Mouse (Mus musculus) kidney, embryonic 15.5 days (tissue): ENCODE data around the gene Mrpl45. TPM values are rescaled to one million over a fixed set of nuclear protein-coding genes. Genes with fewer than 3 reads are reported as not detected.

ENCODE experiments used
- ATAC-seq: fragments of 200-750 bp; cut with Nextera tagmentation; replicated peaks from 2 replicates; pipeline ENCODE4 v1.8.0; 2017; ENCODE audit warnings: moderate TSS enrichment; ENCODE audit not compliant: low FRiP score
- H3K27ac ChIP-seq: fragments of 300-500 bp; sonication (generic); 2 replicates; pipeline ENCODE4 v1.5.1; 2015; ENCODE audit warnings: mild to moderate bottlenecking, inconsistent platforms
- H3K27me3 ChIP-seq: fragments of 300-500 bp; sonication (generic); 2 replicates; pipeline ENCODE4 v1.6.1; 2015; ENCODE audit warnings: inconsistent platforms
- H3K36me3 ChIP-seq: fragments of 300-500 bp; sonication (generic); 2 replicates; pipeline ENCODE4 v1.6.1; 2015; ENCODE audit warnings: inconsistent platforms
- H3K4me1 ChIP-seq: fragments of 300-500 bp; sonication (generic); 2 replicates; pipeline ENCODE4 v1.6.1; 2015; ENCODE audit warnings: inconsistent platforms
- H3K4me2 ChIP-seq: fragments of 300-500 bp; sonication (generic); 2 replicates; pipeline ENCODE4 v1.6.1; 2015; ENCODE audit warnings: moderate library complexity, mild to moderate bottlenecking, inconsistent platforms
- H3K4me3 ChIP-seq: fragments of 300-500 bp; sonication (generic); replicated peaks from 2 replicates; pipeline ENCODE4 v1.5.1; 2015; ENCODE audit warnings: mild to moderate bottlenecking, inconsistent platforms
- H3K9ac ChIP-seq: fragments of 300-500 bp; sonication (generic); 2 replicates; pipeline ENCODE4 v1.6.1; 2015; ENCODE audit warnings: mild to moderate bottlenecking, inconsistent platforms
- H3K9me3 ChIP-seq: fragments of 300-500 bp; sonication (generic); replicated peaks from 2 replicates; pipeline ENCODE4 v1.6.1; 2016; ENCODE audit warnings: inconsistent platforms
- WGBS: fragments of 180-500 bp; shearing (Covaris S2); methylation state at CpG from one replicate; pipeline ENCODE4 v1.1.7; 2015; ENCODE audit warnings: mixed read lengths; 5-methylcytosine and 5-hydroxymethylcytosine counted together
- polyA plus RNA-seq: library from polyadenylated mRNA; unstranded; fragments of >200 nt; fragmentation: Nextera tagmentation; extraction: Ambion mirVana; gene quantifications from 2 replicates; pipeline ENCODE4 v1.2.1, GENCODE M21; 2015

Gene Mrpl45
- polyA plus RNA-seq, 1 experiment from 2014 or later = 52.4 TPM

- Histone ChIP-seq H3K27me3 (0 out of 2 replicates have a peak, but pooled peaks cover 2% of the 10 kb centered on the region), H3K9ac (no peak overlapping the region), H3K36me3 (no peaks in the 10 kb centered on the region), H3K27ac (peak overlapping the region; percentile 56; the same call in 1 of the 2 replicates), H3K9me3 (no peaks in the 10 kb centered on the region), H3K4me3 (no peak overlapping the region), H3K4me1 (peaks cover 37% of the 10 kb centered on the region), H3K4me2 (peak overlapping the region; percentile 37)
- ATAC-seq = 0 out of 2 replicates have a peak, but pooled peaks have one; percentile 45
- WGBS = 41% methylated on average over 21 of the region's 21 CpGs
These were observed 22.9 kb downstream of the Mrpl45 start for GRCm38 (mm10) chr11:97338302-97338976.

GRCm38 (mm10) chr11:97338977-97339315 lies 23.4 kb downstream of the Mrpl45 start:
- no peak overlapping the region for H3K9ac ChIP-seq

GRCm38 (mm10) chr11:97343175-97343574 lies 27.7 kb downstream of the Mrpl45 start:
- 41% methylated on average over 8 of the region's 8 CpGs for WGBS
- H3K4me1 ChIP-seq = peaks cover 23% of the 10 kb centered on the region
- H3K27ac ChIP-seq = no peak overlapping the region
- H3K27me3 ChIP-seq = 0 out of 2 replicates have a peak, but pooled peaks cover 2% of the 10 kb centered on the region
- H3K4me3 ChIP-seq = no peak overlapping the region
- no peak; the same call in 1 of the 2 replicates for ATAC-seq
- H3K9ac ChIP-seq = no peak overlapping the region
- H3K36me3 ChIP-seq = no peaks in the 10 kb centered on the region
- no peaks in the 10 kb centered on the region for H3K9me3 ChIP-seq
- no peak overlapping the region for H3K4me2 ChIP-seq

More at GRCm38 (mm10) chr11:97338977-97339315, 23.4 kb downstream of the Mrpl45 start:
- Histone ChIP-seq H3K27ac (peak overlapping the region; percentile 56; the same call in 1 of the 2 replicates), H3K4me2 (peak overlapping the region; percentile 37), H3K9me3 (no peaks in the 10 kb centered on the region), H3K4me1 (peaks cover 42% of the 10 kb centered on the region), H3K27me3 (0 out of 2 replicates have a peak, but pooled peaks cover 2% of the 10 kb centered on the region), H3K36me3 (no peaks in the 10 kb centered on the region), H3K4me3 (no peak overlapping the region)
- no peak for ATAC-seq
- 43% methylated on average over 17 of the region's 17 CpGs for WGBS

- H3K9me3 ChIP-seq = no peaks in the 10 kb centered on the region
- 0 out of 2 replicates have a peak, but pooled peaks cover 2% of the 10 kb centered on the region for H3K27me3 ChIP-seq
- WGBS = 27% methylated on average over 17 of the region's 17 CpGs
- ATAC-seq = no peak; the same call in 1 of the 2 replicates
- no peak overlapping the region for H3K4me3 ChIP-seq
- H3K9ac ChIP-seq = no peak overlapping the region
- H3K27ac ChIP-seq = no peak overlapping the region
- peaks cover 18% of the 10 kb centered on the region for H3K4me1 ChIP-seq
- H3K36me3 ChIP-seq = no peaks in the 10 kb centered on the region
- peak overlapping the region; percentile 22 for H3K4me2 ChIP-seq
These were observed 28.1 kb downstream of the Mrpl45 start for GRCm38 (mm10) chr11:97343619-97344018.

GRCm38 (mm10) chr11:97345446-97345845 lies 29.9 kb downstream of the Mrpl45 start:
- Histone ChIP-seq H3K27ac (no peak overlapping the region), H3K9me3 (no peaks in the 10 kb centered on the region), H3K36me3 (no peaks in the 10 kb centered on the region), H3K4me1 (peaks cover 24% of the 10 kb centered on the region), H3K4me2 (no peak overlapping the region), H3K4me3 (no peak overlapping the region), H3K27me3 (0 out of 2 replicates have a peak, but pooled peaks cover 2% of the 10 kb centered on the region), H3K9ac (no peak overlapping the region)
- no peak for ATAC-seq
- WGBS = 69% methylated on average over 10 of the region's 10 CpGs

- Histone ChIP-seq H3K4me2 (no peak overlapping the region), H3K27me3 (0 out of 2 replicates have a peak, but pooled peaks cover 2% of the 10 kb centered on the region), H3K4me3 (no peak overlapping the region), H3K36me3 (no peaks in the 10 kb centered on the region), H3K4me1 (peaks cover 33% of the 10 kb centered on the region), H3K9me3 (no peaks in the 10 kb centered on the region), H3K9ac (no peak overlapping the region), H3K27ac (no peak overlapping the region)
- ATAC-seq = no peak
- 81% methylated on average over 9 of the region's 9 CpGs for WGBS
These were observed 30.9 kb downstream of the Mrpl45 start for GRCm38 (mm10) chr11:97346383-97346782.

- WGBS = 84% methylated on average over 9 of the region's 9 CpGs
- H3K4me1 ChIP-seq = peaks cover 38% of the 10 kb centered on the region
- no peak for ATAC-seq
- no peak overlapping the region for H3K4me3 ChIP-seq
- H3K27ac ChIP-seq = no peak overlapping the region
- H3K9me3 ChIP-seq = no peaks in the 10 kb centered on the region
- H3K9ac ChIP-seq = no peak overlapping the region
- H3K4me2 ChIP-seq = no peak overlapping the region
- 0 out of 2 replicates have a peak, but pooled peaks cover 2% of the 10 kb centered on the region for H3K27me3 ChIP-seq
- no peaks in the 10 kb centered on the region for H3K36me3 ChIP-seq
These were observed 31.8 kb downstream of the Mrpl45 start for GRCm38 (mm10) chr11:97347291-97347690.

- Histone ChIP-seq H3K9me3 (no peaks in the 10 kb centered on the region), H3K27me3 (no peaks in the 10 kb centered on the region), H3K4me1 (peaks cover 25% of the 10 kb centered on the region), H3K9ac (no peak overlapping the region), H3K4me2 (no peak overlapping the region), H3K36me3 (no peaks in the 10 kb centered on the region), H3K4me3 (no peak overlapping the region), H3K27ac (peak overlapping the region; percentile 84)
- ATAC-seq = peak; percentile 83
- WGBS = 29% methylated on average over 2 of the region's 2 CpGs
These were observed 34.5 kb downstream of the Mrpl45 start for GRCm38 (mm10) chr11:97350035-97350434.

- Histone ChIP-seq H3K4me1 (peaks cover 25% of the 10 kb centered on the region), H3K36me3 (no peaks in the 10 kb centered on the region)
These were observed 36.6 kb downstream of the Mrpl45 start, which contains the start of gene Gpr179 for GRCm38 (mm10) chr11:97352027-97352684. TSS of gene Gpr179 (minus strand) at chr11:97352077.

GRCm38 (mm10) chr11:97352935-97353597 lies 37.5 kb downstream of the Mrpl45 start:
- Histone ChIP-seq H3K9me3 (no peaks in the 10 kb centered on the region), H3K4me3 (no peak overlapping the region), H3K36me3 (no peaks in the 10 kb centered on the region), H3K4me1 (peaks cover 25% of the 10 kb centered on the region), H3K27me3 (no peaks in the 10 kb centered on the region), H3K9ac (no peak overlapping the region), H3K27ac (no peak overlapping the region), H3K4me2 (no peak overlapping the region)
- ATAC-seq = no peak
- 61% methylated on average over 4 of the region's 4 CpGs for WGBS

More at GRCm38 (mm10) chr11:97352027-97352684, 36.6 kb downstream of the Mrpl45 start, which contains the start of gene Gpr179:
- no peak within 1 kb of the TSS for H3K27ac ChIP-seq
- no peak within 1 kb of the TSS for H3K4me2 ChIP-seq
- H3K9me3 ChIP-seq = no peaks in the 10 kb centered on the region
- no peak within 1 kb of the TSS for H3K4me3 ChIP-seq
- 70% methylated on average over 3 of the region's 3 CpGs for WGBS
- no peak within 1 kb of the TSS for H3K9ac ChIP-seq
- no peaks in the 10 kb centered on the region for H3K27me3 ChIP-seq
- no peak for ATAC-seq

GRCm38 (mm10) chr11:97354646-97355045 lies 39.1 kb downstream of the Mrpl45 start:
- no peaks in the 10 kb centered on the region for H3K27me3 ChIP-seq
- no peaks in the 10 kb centered on the region for H3K36me3 ChIP-seq
- H3K27ac ChIP-seq = no peak overlapping the region
- no peak overlapping the region for H3K9ac ChIP-seq
- 87% methylated on average over 2 of the region's 2 CpGs for WGBS
- no peak for ATAC-seq
- H3K4me3 ChIP-seq = no peak overlapping the region
- H3K9me3 ChIP-seq = no peaks in the 10 kb centered on the region
- H3K4me1 ChIP-seq = peaks cover 22% of the 10 kb centered on the region
- H3K4me2 ChIP-seq = no peak overlapping the region

GRCm38 (mm10) chr11:97355247-97355646 lies 39.7 kb downstream of the Mrpl45 start:
- no peak overlapping the region for H3K4me3 ChIP-seq
- no peak overlapping the region for H3K4me2 ChIP-seq
- H3K9me3 ChIP-seq = no peaks in the 10 kb centered on the region
- ATAC-seq = no peak
- H3K9ac ChIP-seq = no peak overlapping the region
- peaks cover 16% of the 10 kb centered on the region for H3K4me1 ChIP-seq
- WGBS = 88% methylated on average over 7 of the region's 7 CpGs
- no peak overlapping the region for H3K27ac ChIP-seq
- no peaks in the 10 kb centered on the region for H3K27me3 ChIP-seq
- H3K36me3 ChIP-seq = no peaks in the 10 kb centered on the region
